20 mouse cellular contexts compared by ENCODE assay signal in the genomic region with DNA sequence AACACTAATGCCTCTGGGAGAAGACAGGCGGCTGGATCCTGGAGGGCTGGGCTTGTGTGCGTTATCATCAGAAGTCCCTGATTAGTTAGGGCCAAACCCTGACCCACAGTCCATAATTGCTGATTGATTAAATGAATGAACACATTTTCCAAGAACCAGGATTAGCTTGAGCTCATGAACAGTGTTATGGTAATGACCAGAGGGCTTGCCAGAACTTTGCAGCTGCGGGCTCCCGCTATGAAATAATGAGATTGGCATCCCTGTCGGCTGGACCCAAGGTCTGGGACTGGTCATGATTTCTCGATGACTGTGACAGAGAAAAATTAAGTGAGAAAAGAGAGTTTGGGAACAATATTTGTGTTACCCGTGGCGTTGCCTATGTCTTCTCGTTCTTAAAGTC. TPM values are rescaled to one million over a fixed set of nuclear protein-coding genes. Genes with fewer than 3 reads are reported as not detected.
DNase-seq lines count a peak whose midpoint lies in the region; ATAC-seq lines count a peak whose summit lies in the region.
"Had no signal": no experiment of that assay in that cellular context is flagged by ENCODE, and none has a peak within 500 bp of the region (broad histone marks: within the 10 kb centered on the region; RNA-seq: fewer than 3 reads in every experiment).

No protein-coding gene starts in this region.

- no peak for ATAC-seq in forebrain, embryonic 11.5 days (replicated peaks; ENCODE audit: low FRiP score)
- no peak for ATAC-seq in forebrain, embryonic 12.5 days (ENCODE audit: low FRiP score)
- ATAC-seq in lung, embryonic 16.5 days (ENCODE audit: low read depth): peak; percentile 41; the same call in 1 of the 2 replicates
- peak; percentile 69 for ATAC-seq in forebrain, embryonic 16.5 days
- ATAC-seq: intestine, embryonic 15.5 days had no signal

- no peak overlapping the region for H3K9ac ChIP-seq in forebrain, embryonic 11.5 days (ENCODE audit: low read length)
- H3K9ac ChIP-seq in forebrain, embryonic 12.5 days: no peak overlapping the region
- no peak overlapping the region for H3K9ac ChIP-seq in lung, embryonic 16.5 days (ENCODE audit: low read length)
- H3K9ac ChIP-seq in forebrain, embryonic 16.5 days (replicated peaks; ENCODE audit: low read depth, low read length): no peak overlapping the region
- H3K9ac ChIP-seq: embryonic facial prominence, embryonic 12.5 days; hindbrain, embryonic 12.5 days; intestine, embryonic 15.5 days; limb, embryonic 12.5 days; liver, embryonic 13.5 days had no signal

- no peaks in the 10 kb centered on the region for H3K9me3 ChIP-seq in forebrain, embryonic 11.5 days (ENCODE audit: control insufficient read depth, low read length)
- H3K9me3 ChIP-seq in forebrain, embryonic 12.5 days: no peaks in the 10 kb centered on the region
- no peaks in the 10 kb centered on the region for H3K9me3 ChIP-seq in lung, embryonic 16.5 days (ENCODE audit: control insufficient read depth, low read length)
- no peaks in the 10 kb centered on the region for H3K9me3 ChIP-seq in forebrain, embryonic 16.5 days (ENCODE audit: control insufficient read depth, low read length)
- H3K9me3 ChIP-seq: embryonic facial prominence, embryonic 12.5 days; intestine, embryonic 15.5 days; liver, embryonic 13.5 days had no signal

- H3K27ac ChIP-seq in forebrain, embryonic 11.5 days (ENCODE audit: low read depth, low read length): no peak overlapping the region
- no peak overlapping the region for H3K27ac ChIP-seq in forebrain, embryonic 12.5 days
- H3K27ac ChIP-seq in lung, embryonic 16.5 days (ENCODE audit: low read length): no peak overlapping the region
- H3K27ac ChIP-seq in forebrain, embryonic 16.5 days (ENCODE audit: low read length): no peak overlapping the region
- H3K27ac ChIP-seq: embryonic facial prominence, embryonic 12.5 days; hindbrain, embryonic 12.5 days; intestine, embryonic 15.5 days; layer of hippocampus, adult 2 months; limb, embryonic 12.5 days; liver, embryonic 13.5 days had no signal

- no peak overlapping the region for H3K4me3 ChIP-seq in forebrain, embryonic 11.5 days (ENCODE audit: low read depth, low read length)
- H3K4me3 ChIP-seq in forebrain, embryonic 12.5 days (replicated peaks): no peak overlapping the region
- H3K4me3 ChIP-seq in lung, embryonic 16.5 days (ENCODE audit: low read length): no peak overlapping the region
- H3K4me3 ChIP-seq in forebrain, embryonic 16.5 days (replicated peaks; ENCODE audit: low read length): no peak overlapping the region
- H3K4me3 ChIP-seq: embryonic facial prominence, embryonic 12.5 days; hindbrain, embryonic 12.5 days; intestine, embryonic 15.5 days; layer of hippocampus, adult 2 months; limb, embryonic 12.5 days; liver, embryonic 13.5 days had no signal

- WGBS in forebrain, embryonic 11.5 days: 83% methylated on average over 9 of the region's 9 CpGs
- 73% methylated on average over 9 of the region's 9 CpGs for WGBS in forebrain, embryonic 12.5 days
- 60% methylated on average over 9 of the region's 9 CpGs for WGBS in lung, embryonic 16.5 days
- 32% methylated on average over 9 of the region's 9 CpGs for WGBS in forebrain, embryonic 16.5 days

- no peak overlapping the region for H3K4me2 ChIP-seq in forebrain, embryonic 11.5 days (ENCODE audit: low read depth, low read length, severe bottlenecking)
- H3K4me2 ChIP-seq in forebrain, embryonic 12.5 days: no peak overlapping the region
- H3K4me2 ChIP-seq in lung, embryonic 16.5 days (ENCODE audit: low read depth, low read length): no peak overlapping the region
- H3K4me2 ChIP-seq in forebrain, embryonic 16.5 days (ENCODE audit: low read length): no peak overlapping the region
- H3K4me2 ChIP-seq: embryonic facial prominence, embryonic 12.5 days; hindbrain, embryonic 12.5 days; intestine, embryonic 15.5 days; limb, embryonic 12.5 days; liver, embryonic 13.5 days had no signal

- H3K27me3 ChIP-seq in forebrain, embryonic 11.5 days (ENCODE audit: control insufficient read depth, insufficient read depth, low read length): no peaks in the 10 kb centered on the region
- peaks cover 3% of the 10 kb centered on the region; the same call in 1 of the 2 replicates for H3K27me3 ChIP-seq in forebrain, embryonic 12.5 days
- no peaks in the 10 kb centered on the region for H3K27me3 ChIP-seq in lung, embryonic 16.5 days (ENCODE audit: control insufficient read depth, insufficient read depth, low read depth, low read length)
- no peaks in the 10 kb centered on the region for H3K27me3 ChIP-seq in forebrain, embryonic 16.5 days (replicated peaks; ENCODE audit: control insufficient read depth, insufficient read depth, low read length)
- H3K27me3 ChIP-seq: CH12.LX; embryonic facial prominence, embryonic 12.5 days; hindbrain, embryonic 12.5 days; intestine, embryonic 15.5 days; liver, embryonic 13.5 days had no signal

- H3K4me1 ChIP-seq in forebrain, embryonic 11.5 days (replicated peaks; ENCODE audit: control insufficient read depth, insufficient read depth, low read length): no peaks in the 10 kb centered on the region
- no peaks in the 10 kb centered on the region for H3K4me1 ChIP-seq in forebrain, embryonic 12.5 days
- H3K4me1 ChIP-seq in lung, embryonic 16.5 days (replicated peaks; ENCODE audit: control insufficient read depth, insufficient read depth, low read length): no peaks in the 10 kb centered on the region
- H3K4me1 ChIP-seq in forebrain, embryonic 16.5 days (replicated peaks; ENCODE audit: control insufficient read depth, insufficient read depth, low read length): no peaks in the 10 kb centered on the region
- H3K4me1 ChIP-seq: embryonic facial prominence, embryonic 12.5 days; hindbrain, embryonic 12.5 days; intestine, embryonic 15.5 days; limb, embryonic 12.5 days; liver, embryonic 13.5 days had no signal

- DNase-seq in forebrain, embryonic 11.5 days (ENCODE audit: low spot score): peak; percentile 33
- no peak for DNase-seq in lung, postnatal 25 days (ENCODE audit: low spot score)
- peak; percentile 36 for DNase-seq in MN1 (ENCODE audit: low spot score)
- no peak for DNase-seq in natural killer cell, adult 2 months (ENCODE audit: low spot score in 2 of 2)
- no peak for DNase-seq in testis, postnatal 10 days (ENCODE audit: low spot score)
- DNase-seq: adrenal gland, postnatal 10 days; cerebellum, adult 2 months; heart, adult 18-20 months; liver, embryonic 13.5 days; spleen, adult 18-20 months; thymus, adult 2 months had no signal

- H3K36me3 ChIP-seq in forebrain, embryonic 11.5 days (ENCODE audit: control insufficient read depth, insufficient read depth, low read length): no peaks in the 10 kb centered on the region
- H3K36me3 ChIP-seq in forebrain, embryonic 12.5 days (replicated peaks): no peaks in the 10 kb centered on the region
- no peaks in the 10 kb centered on the region for H3K36me3 ChIP-seq in lung, embryonic 16.5 days (ENCODE audit: control insufficient read depth, insufficient read depth, low read length)
- no peaks in the 10 kb centered on the region for H3K36me3 ChIP-seq in forebrain, embryonic 16.5 days (ENCODE audit: control insufficient read depth, insufficient read depth)
- H3K36me3 ChIP-seq: embryonic facial prominence, embryonic 12.5 days; hindbrain, embryonic 12.5 days; intestine, embryonic 15.5 days; limb, embryonic 12.5 days; liver, embryonic 13.5 days had no signal

RNA-seq across cellular contexts. Expression of gene Zfp503, which starts 44.5 kb away (rescaled TPM):
- 6.6 and 6.7 TPM in 2 replicates for polyA plus RNA-seq in forebrain, embryonic 11.5 days (2014; fragmentation: Nextera tagmentation; extraction: Ambion mirVana)
- polyA plus RNA-seq in forebrain, embryonic 12.5 days (2016; fragmentation: Nextera tagmentation; extraction: Ambion mirVana): 10.9 and 13.8 TPM in 2 replicates
- 14.2 and 17.1 TPM in 2 replicates for polyA plus RNA-seq in lung, embryonic 16.5 days (2015; fragmentation: Nextera tagmentation; extraction: Ambion mirVana)
- polyA plus RNA-seq in forebrain, embryonic 16.5 days (2015; fragmentation: Nextera tagmentation; extraction: Ambion mirVana): 5.4 and 5.5 TPM in 2 replicates

Comparison
In these comparisons a context has a peak if more than half of its experiments do, and no peak if none do; other contexts are left out.
1. ATAC-seq: peak in lung, embryonic 16.5 days (single experiment) and forebrain, embryonic 16.5 days (single experiment); none in forebrain, embryonic 11.5 days (single experiment) and forebrain, embryonic 12.5 days (single experiment).
2. DNase-seq: peak in forebrain, embryonic 11.5 days (single experiment) and MN1 (single experiment); none in lung, postnatal 25 days (single experiment), natural killer cell, adult 2 months (0 of 2) and testis, postnatal 10 days (single experiment).